Mouse (Mus musculus): Measurements from ENCODE around the gene Ska2.

GRCm38 (mm10) chr11:87162687-87163086 is 53.7 kb downstream of the Ska2 start:
- TF ChIP-seq CTCF (IDR thresholded peaks at IDR 0.05; ENCODE audit: borderline replicate concordance, extremely low read depth, insufficient read depth, insufficient read length) (no peak), POLR2A (IDR thresholded peaks at IDR 0.05; ENCODE audit: borderline replicate concordance, extremely low read depth, insufficient read depth, insufficient read length, poor library complexity, severe bottlenecking) (no peak)
